Mouse (Mus musculus) adipocyte (in vitro differentiated cells): ENCODE data around the gene Wdr82.
"Not testable (repeated sequence)": the region's sequence is repeated elsewhere in the genome, so short reads cannot be mapped to it uniquely, and the experiment has no call there.

ENCODE experiments used
- DNase-seq: peaks from one replicate; pipeline ENCODE4 v3.0.0-alpha.2; 2016; ENCODE audit warnings: low spot score

The Wdr82 gene

GRCm38 (mm10) chr9:106160426-106160825 lies 10.3 kb upstream of the Wdr82 start:
- DNase-seq, result peak; percentile 56

GRCm38 (mm10) chr9:106166709-106167108 lies 4.0 kb upstream of the Wdr82 start:
- DNase-seq, result peak; percentile 84

DNA sequence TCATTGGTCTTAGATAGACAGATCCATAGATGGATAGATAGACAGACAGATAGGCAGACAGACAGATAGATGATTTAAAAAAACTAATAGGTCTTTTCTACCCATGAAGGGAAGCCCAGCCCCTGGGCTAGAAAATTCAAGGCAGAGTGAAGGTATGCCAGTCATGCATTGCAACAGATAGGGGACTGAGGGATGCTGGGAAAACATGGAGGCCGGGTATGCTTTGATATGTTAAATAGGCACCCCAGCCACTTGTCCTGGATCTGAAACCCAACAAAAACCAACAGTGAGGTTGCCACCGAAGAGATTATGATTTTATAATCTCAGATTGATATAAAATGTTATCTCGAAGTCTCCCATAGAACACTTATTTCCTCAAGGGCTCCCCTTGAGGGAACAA lies 3.5 kb upstream of the Wdr82 start:
- no peak for DNase-seq

DNA sequence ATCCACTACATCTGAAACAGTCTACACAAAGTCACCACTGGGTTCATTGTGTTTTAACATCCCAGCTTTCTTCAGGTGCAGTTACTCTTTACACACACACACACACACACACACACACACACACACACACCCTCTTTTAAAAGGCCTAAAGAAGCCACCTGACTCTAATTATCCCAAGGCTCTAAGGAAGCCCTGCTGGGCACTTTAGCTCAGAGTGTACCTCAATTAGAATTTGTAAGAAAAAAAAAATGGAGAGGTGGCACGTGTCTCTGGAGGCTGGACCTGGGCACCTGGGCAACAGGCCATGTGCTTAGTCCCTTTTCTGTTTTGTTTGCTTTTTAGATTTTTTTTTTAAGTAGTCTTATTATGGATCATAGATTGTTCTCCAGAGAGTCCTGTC lies 3.0 kb upstream of the Wdr82 start:
- DNase-seq, result peak; percentile 45

DNA sequence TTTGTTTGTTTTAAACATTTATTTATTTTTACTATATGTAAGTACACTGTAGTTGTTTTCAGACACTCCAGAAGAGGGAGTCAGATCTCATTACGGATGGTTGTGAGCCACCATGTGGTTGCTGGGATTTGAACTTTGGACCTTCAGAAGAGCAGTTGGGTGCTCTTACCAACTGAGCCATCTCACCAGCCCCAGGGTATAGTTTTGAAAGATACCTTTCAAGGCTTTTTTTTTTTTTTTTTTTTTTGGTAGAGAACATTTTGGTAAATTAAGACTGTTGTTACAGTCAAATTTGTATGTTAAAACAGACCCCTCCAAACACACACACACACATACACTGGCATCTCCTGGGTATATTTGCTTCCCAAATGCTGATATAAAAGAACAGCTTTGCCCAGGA lies 1.7 kb upstream of the Wdr82 start:
- not testable (repeated sequence) for DNase-seq

- DNase-seq, result no peak
These were observed 811 bp upstream of the Wdr82 start for GRCm38 (mm10) chr9:106169917-106170316.

DNA sequence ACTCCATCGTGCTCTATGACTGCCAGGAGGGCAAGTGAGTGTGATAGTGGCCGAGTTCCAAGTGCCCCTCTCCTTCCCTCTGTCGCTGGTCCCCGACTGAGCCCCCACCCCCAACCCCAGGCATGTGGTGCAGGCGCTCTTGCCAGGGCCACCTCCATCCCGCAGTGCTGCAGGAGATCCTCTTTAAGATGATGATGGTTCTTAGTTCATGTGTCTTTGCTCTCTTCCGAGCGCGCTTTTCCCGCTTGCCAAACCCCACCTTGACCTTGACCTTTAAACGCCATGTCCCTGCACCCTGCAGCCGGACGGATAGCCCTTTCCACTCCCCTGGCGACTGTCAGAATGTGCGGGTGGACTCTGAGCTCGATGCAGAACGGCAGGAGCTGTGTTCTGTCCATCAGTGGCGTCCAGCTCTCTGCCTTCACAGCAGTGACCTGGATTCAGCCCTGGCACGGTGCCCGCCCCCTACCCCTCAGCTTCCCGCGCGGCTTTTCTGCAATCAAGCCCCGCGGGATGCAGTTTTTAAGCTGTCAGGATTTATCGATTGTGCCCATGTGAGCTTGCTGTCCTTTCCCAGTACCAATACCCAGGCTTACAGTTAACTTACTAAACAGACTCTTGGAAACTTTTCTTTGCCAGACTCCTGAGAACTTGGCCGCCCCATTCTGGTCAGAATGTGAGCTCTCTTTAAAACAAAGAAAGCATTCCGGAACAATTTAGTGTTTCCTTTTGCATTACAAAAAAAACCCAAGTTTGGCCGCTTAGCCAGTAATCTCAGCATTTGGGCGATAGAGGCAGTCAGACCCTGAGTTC lies 824 bp downstream of the Wdr82 start:
- DNase-seq, result peak; percentile 71

GRCm38 (mm10) chr9:106172527-106172926 lies 1.8 kb downstream of the Wdr82 start:
- peak; percentile 46 for DNase-seq

DNA sequence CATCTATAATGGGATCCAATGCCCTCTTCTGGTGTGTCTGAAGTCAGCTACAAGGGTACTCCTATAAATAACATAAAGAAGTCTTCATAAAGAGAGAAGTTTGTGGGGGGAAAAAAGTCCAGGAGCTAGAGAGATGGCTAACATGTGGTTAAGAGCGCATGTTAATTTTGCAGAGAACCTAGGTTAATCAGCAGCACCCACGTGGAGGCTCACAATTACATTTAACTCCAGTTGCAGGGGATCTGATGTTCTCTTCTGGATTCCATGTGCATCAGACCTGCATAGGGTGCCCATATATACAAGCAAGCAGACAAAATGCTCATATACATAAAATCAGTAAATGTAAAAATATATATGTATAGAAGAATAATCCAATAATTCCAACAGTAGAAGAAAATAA lies 2.6 kb downstream of the Wdr82 start:
- no peak for DNase-seq

- DNase-seq, result no peak
These were observed 4.9 kb downstream of the Wdr82 start for GRCm38 (mm10) chr9:106175552-106176200.

DNA sequence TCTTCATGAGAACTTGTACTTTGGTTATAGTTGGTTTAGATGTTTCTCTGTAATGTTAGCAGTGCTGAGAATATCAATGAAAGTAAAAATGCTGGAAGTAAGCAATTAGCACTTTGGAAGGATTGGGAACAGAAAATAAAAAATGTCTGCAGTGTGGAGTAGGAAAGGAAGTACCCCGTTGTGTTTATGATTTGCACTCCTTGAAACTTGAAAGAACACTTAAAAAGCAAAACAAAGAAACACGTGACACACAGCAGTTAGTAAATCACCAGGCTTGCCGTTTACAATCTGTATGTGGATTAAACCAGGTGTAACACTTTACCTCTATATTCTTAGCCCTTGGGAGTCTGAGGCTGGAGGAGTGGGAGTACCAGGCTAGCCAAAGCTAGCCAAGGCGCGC lies 6.0 kb downstream of the Wdr82 start:
- no peak for DNase-seq

GRCm38 (mm10) chr9:106177799-106178198 lies 7.1 kb downstream of the Wdr82 start:
- DNase-seq, result no peak

DNA sequence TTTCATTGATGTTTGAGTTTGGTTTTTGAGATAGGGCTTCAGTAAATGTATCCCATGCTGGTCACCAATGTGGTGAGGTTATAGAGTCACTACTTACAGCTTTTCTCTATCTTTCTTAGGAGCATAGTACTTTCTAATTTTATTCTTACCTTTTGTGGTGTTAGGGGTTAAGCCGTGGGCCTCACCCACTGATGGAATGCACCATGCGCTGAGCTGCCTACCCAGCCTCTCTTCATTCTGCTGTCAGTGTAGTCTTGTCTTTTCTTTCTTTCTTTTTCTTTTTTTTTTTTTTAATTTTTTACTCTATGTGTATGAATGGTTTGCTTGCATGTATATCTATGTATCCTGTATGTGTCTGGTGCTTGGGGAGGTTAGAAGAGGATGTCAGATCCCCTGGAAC lies 8.7 kb downstream of the Wdr82 start:
- no peak for DNase-seq

DNA sequence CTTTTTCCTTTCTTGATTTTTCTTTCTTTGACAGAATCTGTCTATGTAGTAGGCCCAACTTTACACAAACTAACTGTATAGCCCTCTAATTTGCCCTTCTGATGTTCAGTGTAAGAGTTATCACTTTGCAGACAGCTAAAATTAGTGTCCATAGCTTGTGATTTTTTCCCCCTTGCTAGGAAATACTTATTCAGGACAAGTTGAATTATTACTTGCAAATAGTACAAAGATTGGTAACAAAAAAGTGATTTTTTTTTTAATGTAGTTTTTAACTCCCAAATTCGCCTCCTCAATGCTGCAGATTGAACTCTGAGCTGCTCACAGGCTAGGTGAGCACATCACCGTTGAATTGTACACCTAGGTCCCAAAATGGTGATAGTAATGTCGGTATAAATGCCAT lies 9.2 kb downstream of the Wdr82 start:
- DNase-seq, result no peak

DNA sequence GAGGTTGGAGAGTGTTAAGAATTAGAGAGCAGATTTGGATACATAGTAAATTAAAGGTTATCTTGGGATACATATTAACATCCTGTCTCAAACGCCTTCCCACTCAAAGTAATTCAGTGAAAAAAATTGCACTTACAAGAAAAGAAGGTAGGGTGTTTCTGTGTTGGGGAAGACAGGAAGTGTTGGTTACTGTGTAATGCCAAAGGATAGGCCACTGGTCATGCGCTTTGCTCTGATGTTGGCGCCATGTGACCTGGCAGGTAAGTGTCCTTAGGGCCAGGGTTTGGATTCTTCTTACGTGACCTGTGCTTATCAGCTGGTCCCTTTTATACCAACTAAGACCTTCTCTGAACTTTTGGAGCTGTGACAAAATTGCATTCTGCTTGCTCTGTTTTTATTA lies 11.4 kb downstream of the Wdr82 start:
- DNase-seq, result no peak

DNA sequence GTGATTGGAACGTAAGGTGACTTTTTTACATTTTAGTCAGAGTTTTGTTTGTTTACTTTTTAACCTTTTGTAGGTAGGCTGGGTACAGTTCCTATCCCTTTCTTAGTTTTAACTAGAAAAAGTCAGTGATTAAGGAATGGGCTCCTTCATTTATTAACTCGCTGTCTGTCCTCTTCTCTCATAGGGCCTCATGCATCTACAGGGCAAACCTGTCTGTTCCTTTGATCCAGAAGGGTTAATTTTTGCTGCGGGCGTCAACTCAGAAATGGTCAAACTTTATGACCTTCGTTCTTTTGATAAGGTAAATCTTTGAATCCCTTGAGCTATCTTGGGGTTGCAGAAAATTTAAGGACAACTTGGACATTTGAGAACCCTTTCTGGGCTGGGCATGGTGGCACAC lies 13.3 kb downstream of the Wdr82 start:
- no peak for DNase-seq

- no peak for DNase-seq
These were observed 20.6 kb downstream of the Wdr82 start for GRCm38 (mm10) chr9:106191355-106191754.

DNA sequence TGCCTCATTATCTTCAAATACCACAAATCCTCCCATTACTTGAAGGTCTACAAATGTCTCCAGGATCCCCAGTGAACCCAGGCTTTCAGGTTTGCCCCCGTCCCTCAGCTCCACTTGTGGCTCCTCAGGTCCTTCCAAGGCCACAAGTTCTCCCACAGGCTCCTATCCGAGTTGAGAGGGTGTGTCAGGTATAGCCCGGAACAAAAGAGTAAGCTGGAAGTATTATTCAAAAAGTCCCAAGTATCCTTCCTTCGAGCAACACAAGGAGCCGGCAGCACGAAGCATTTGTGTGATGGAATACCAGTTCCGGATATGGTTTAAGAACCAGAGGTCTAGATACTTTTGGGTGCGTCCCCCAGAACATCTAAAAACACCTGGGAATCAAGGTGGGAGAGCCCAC lies 21.3 kb downstream of the Wdr82 start:
- DNase-seq, result no peak

DNA sequence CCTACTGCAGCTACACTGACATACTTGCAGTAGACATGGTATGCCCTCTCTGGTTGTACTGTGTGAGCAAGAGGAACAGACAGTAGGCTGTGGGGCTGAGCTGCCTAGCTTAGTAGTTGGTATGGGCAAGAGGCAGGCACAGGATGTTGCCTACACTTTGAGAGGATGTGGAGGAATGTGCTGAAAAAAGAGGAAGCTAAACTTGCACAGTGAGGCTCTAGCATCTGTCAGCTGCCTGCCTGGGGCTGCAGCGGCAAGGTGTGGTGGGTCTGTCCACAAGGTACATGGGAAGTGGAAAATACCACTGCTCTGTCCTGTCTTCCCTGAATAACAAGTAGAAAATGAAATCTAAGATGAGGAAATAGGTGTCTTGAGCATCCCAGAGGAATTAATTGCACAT lies 22.3 kb downstream of the Wdr82 start:
- DNase-seq, result no peak

GRCm38 (mm10) chr9:106193930-106194807 lies 23.4 kb downstream of the Wdr82 start:
- peak; percentile 81 for DNase-seq

GRCm38 (mm10) chr9:106195693-106196092 lies 25.0 kb downstream of the Wdr82 start:
- no peak for DNase-seq

GRCm38 (mm10) chr9:106197081-106197713 lies 26.5 kb downstream of the Wdr82 start:
- no peak for DNase-seq
